ENCODE assay signal across 14 mouse cellular contexts in the genomic region with DNA sequence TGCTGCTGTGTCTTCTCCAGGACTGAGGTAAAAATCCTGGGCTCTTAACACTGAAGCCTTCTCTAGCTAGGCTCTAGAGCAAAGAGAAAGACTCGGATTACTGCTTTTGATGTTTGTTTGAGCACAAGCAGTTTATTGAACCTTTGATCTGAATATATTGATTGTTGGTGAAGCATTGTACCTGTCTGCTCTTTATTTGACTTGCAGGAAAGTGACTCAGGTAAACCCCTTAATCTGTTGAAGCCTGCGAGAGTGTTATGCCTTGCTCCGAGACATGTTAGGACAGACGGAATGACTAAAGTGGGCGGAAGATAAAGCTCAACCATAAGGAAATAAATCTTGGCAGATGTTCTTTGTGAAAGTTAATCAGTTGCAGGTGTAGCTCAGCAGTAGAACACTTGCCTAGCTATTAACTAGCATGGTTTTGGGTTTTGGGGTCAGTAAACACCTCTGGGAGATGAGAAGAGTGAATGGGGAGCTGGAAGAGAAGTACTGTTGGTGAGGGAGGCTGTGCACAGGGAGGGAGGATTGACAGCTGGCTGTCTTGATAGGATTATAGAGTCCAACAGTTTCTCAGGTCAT.
"Had no signal": no experiment of that assay in that cellular context is flagged by ENCODE, and none has a peak within 500 bp of the region (broad histone marks: within the 10 kb centered on the region; RNA-seq: fewer than 3 reads in every experiment).

No protein-coding gene starts in this region.

- DNase-seq: kidney, adult 11 months; kidney, postnatal 10 days; lung, postnatal 14 days; right cerebral cortex, postnatal 14 days; thymus, postnatal 36 days had no signal

- H3K9ac ChIP-seq: hindbrain, embryonic 15.5 days; limb, embryonic 15.5 days; lung, embryonic 15.5 days; midbrain, embryonic 15.5 days; neural tube, embryonic 13.5 days; stomach, embryonic 15.5 days had no signal

- H3K4me1 ChIP-seq: hindbrain, embryonic 15.5 days; limb, embryonic 15.5 days; lung, embryonic 15.5 days; midbrain, embryonic 15.5 days; neural tube, embryonic 13.5 days; stomach, embryonic 15.5 days had no signal

- ATAC-seq: midbrain, embryonic 15.5 days had no signal

- H3K27me3 ChIP-seq: hindbrain, embryonic 15.5 days; limb, embryonic 15.5 days; lung, embryonic 15.5 days; megakaryocyte, embryonic 14.5 days; midbrain, embryonic 15.5 days; neural tube, embryonic 13.5 days; stomach, embryonic 15.5 days had no signal

- H3K4me3 ChIP-seq: hindbrain, embryonic 15.5 days; limb, embryonic 15.5 days; lung, embryonic 15.5 days; megakaryocyte, embryonic 14.5 days; midbrain, embryonic 15.5 days; neural tube, embryonic 13.5 days; stomach, embryonic 15.5 days had no signal

- H3K27ac ChIP-seq: hindbrain, embryonic 15.5 days; limb, embryonic 15.5 days; lung, embryonic 15.5 days; macrophage; midbrain, embryonic 15.5 days; neural tube, embryonic 13.5 days; stomach, embryonic 15.5 days had no signal

- H3K9me3 ChIP-seq: hindbrain, embryonic 15.5 days; limb, embryonic 15.5 days; lung, embryonic 15.5 days; megakaryocyte, embryonic 14.5 days; midbrain, embryonic 15.5 days; neural tube, embryonic 13.5 days; stomach, embryonic 15.5 days had no signal

- H3K4me2 ChIP-seq: hindbrain, embryonic 15.5 days; limb, embryonic 15.5 days; lung, embryonic 15.5 days; midbrain, embryonic 11.5 days; midbrain, embryonic 15.5 days; neural tube, embryonic 13.5 days; stomach, embryonic 15.5 days had no signal
